Mouse (Mus musculus) colon, adult 2 months (tissue): ENCODE measurements around the gene Kdm4b. TPM values are rescaled to one million over a fixed set of nuclear protein-coding genes. Genes with fewer than 3 reads are reported as not detected.

Experiments used
- polyA plus RNA-seq: library from polyadenylated mRNA; depleted of rRNA; stranded (reverse); fragments of >200 nt; gene quantifications from 2 replicates; pipeline ENCODE4 v1.2.3, GENCODE M21; 2012; rRNA removed

Kdm4b gene
- polyA plus RNA-seq = 39.1 and 44.1 TPM in 2 replicates

DNA sequence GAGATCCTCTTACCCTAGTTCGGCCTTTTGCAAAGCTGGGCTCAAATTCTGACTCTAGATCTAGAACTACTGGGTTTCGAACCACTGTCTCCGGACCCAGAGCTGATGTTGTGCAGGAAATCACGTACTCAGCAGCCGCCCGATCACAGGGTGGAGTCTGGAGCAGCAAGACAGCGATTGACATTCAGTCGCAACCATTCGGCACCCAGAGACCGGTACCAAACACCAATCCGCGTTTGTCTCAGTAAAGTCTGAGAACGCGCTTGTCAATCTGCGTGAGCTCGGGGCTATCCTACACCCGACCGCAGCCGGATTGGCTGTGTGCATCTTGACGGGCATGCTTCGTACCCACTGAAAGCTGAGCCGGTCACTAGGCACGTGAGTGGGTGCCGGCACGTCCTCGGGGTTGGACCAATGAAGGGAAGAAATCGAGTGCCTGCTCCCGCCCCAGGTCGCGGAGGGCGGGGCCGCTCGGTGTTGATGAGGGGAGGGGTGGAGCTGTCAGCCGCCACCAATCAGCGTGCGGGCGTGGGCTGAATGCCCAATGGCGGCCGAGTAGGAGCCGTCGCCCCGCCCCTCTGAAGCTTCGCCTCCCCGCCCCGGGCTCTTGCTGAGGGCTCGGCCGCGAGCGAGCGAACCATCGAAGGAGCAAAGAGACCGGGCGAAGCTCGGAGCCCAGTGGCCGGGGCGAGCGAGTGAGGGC is at the start of gene Kdm4b:
Gene Kdm4b, plus strand, starts transcription at position 613 of the 703 bp plus-strand sequence.

DNA sequence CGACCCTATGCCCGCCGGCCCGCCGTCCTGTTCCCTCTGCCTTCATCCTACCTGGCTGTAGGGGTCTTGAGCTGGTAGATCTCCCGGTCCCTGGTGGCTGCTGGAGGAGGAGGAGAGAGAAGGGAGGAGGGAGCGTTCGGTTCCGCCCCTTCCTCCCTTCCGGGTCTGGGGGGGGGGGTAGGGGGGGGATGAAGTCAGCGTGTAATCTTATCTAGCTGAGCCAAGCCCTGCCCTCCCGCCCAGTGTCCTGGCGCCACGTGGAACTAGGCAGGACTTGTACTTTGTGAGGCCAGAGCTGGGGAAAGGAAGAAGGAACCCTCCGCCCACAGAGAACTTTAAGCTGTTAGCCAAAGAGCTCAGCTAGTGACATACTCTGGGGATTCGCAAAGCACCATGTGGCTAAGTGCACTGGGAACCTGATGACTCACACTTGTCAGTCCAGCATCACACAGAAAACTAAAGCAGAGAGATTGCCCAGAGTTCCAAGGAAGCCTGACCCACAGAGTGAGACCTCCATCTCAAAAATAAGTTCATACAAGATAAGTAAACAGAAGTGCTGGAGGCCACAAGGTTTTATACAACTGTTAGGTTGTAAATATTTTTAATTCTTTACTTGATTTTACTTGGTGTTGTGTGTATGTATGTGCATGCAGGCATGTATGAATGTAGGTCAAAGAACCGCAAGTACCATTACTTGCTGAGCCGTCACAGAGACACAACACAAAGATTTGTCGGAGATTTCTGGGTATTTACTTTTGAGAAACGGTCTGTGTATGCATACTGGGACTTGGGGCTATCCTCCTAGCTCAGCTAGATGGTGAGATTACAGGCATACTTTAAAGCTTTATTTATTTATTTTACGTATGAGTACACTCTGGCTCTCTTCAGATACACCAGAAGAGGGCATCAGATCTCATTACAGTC is 49.0 kb upstream of the Kdm4b start, which contains the start of gene Ticam1:
Gene Ticam1, minus strand, starts transcription at position 144 of the 924 bp plus-strand sequence.

DNA sequence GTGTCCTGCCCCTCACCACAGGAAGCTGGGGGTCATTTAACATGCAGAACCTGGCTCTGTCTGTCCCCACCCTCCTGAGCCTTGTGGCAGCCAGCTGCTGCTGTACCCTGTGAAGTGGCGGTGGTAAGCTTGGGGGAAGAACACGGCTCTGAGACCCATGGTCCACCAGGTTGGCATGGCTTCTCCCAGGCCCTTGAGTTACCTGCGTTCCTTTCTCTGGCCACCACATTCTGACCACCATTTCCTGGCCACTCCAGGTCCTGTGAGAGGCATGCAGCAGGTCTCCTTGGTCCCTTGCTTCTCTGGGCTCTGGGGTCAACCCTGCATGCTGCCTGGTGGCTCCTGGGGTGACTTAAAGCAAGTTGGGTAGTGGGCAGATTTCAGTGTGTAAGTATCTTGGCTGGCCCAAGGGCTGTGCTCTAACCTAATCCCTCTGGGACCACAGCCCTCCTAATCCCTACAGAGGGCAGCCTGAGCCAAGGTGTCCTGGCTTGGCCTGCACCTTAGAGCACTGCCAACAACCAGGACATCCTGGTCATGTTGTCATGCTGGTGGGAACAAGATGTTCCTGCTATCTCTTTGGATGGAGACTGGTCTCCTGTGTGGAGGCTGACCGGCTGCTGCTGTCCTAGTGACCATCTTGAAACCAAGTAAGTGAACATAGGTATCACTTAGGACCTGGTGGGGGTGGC is 33.2 kb upstream of the Kdm4b start, which contains the start of gene Plin3:
Gene Plin3, minus strand, starts transcription at position 343 of the 692 bp plus-strand sequence.

DNA sequence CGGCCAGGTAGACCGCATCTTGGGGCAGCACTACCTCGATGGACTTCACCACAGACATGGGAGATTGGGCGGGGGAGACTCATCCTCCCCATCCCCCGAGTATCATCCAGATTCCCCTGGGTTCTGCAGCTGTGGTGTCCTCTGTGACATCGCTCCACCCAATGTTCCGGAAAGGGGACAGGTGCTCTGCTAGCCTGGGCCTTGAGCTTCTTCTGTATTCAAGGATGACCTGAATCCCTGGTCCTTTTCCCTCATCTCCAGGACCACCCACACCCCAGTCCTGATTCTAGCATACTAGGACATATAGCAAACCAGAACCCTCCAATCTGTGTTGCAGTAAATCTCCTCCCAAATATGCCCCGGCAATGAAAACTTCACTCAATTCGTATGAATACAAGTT is 25.7 kb upstream of the Kdm4b start, which contains the start of gene Arrdc5:
Gene Arrdc5, minus strand, starts transcription at position 101 of the 400 bp plus-strand sequence.

DNA sequence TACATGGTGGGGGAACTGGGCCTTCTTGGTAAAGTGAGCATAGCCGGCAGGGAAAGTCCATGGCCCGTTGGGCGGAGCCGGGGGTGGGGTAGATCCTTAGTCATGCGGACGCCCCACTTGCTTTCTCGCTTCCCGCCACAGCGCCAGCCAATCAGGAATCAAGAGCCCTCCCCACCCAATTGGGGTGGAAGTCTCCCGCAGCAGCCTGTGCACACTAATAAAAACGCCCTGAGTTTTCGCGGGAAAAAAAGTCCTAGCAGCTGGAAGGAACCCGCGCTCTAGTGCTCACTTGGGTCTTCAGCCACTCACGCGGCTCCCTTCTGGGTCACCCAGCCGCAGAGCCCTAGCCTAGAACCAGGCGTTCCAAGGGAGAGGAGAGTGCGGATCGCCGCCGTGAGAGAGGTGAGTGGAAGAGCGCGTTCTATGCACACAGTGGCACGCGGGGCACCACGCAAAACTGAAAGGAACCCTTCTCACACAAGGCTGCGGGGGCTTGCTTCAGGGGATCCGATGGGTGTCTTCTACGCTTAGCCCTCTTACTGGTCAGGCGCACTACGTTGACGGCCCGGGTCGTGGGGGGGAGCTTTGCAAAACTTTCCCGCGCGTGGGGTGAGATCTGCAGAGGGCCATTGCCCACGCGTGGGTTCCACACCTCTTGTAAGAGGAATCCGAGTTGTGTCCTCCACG is 22.6 kb upstream of the Kdm4b start, which contains the start of gene Uhrf1:
Gene Uhrf1, plus strand, starts transcription at position 162 of the 687 bp plus-strand sequence.

Other genes starting within 250 kb of the Kdm4b start
- gene Hdgfl2, start 246.4 kb upstream of the Kdm4b start, polyA plus RNA-seq = 28.7 and 35.8 TPM in 2 replicates
- 19.6 and 23.9 TPM in 2 replicates for gene Plin4, start 216.3 kb upstream of the Kdm4b start, polyA plus RNA-seq
- 0.37 and 0.65 TPM in 2 replicates for gene Plin5, start 208.5 kb upstream of the Kdm4b start, polyA plus RNA-seq
- gene Lrg1, start 204.1 kb upstream of the Kdm4b start, polyA plus RNA-seq = 14.3 and 21.9 TPM in 2 replicates
- gene Sema6b, start 185.7 kb upstream of the Kdm4b start, polyA plus RNA-seq = 8.0 and 8.2 TPM in 2 replicates
- 13.1 and 13.6 TPM in 2 replicates for gene Tnfaip8l1, start 163.6 kb upstream of the Kdm4b start, polyA plus RNA-seq
- gene Mydgf, start 142.1 kb upstream of the Kdm4b start, polyA plus RNA-seq = 95.9 and 109 TPM in 2 replicates
- 47.5 and 53.8 TPM in 2 replicates for gene Dpp9, start 107.2 kb upstream of the Kdm4b start, polyA plus RNA-seq
- gene Fem1a, start 69.3 kb upstream of the Kdm4b start, polyA plus RNA-seq = 33.4 and 34.7 TPM in 2 replicates
- 42.4 and 48.5 TPM in 2 replicates for gene Ticam1, start 49.3 kb upstream of the Kdm4b start, polyA plus RNA-seq
- gene Plin3, start 33.2 kb upstream of the Kdm4b start, polyA plus RNA-seq = 49.5 and 51.8 TPM in 2 replicates
- not detected in 2 replicates for gene Arrdc5, start 25.8 kb upstream of the Kdm4b start, polyA plus RNA-seq
- gene Uhrf1, start 22.7 kb upstream of the Kdm4b start, polyA plus RNA-seq = 14.5 and 15.3 TPM in 2 replicates
- 115 and 127 TPM in 2 replicates for gene Ptprs, start 150.4 kb downstream of the Kdm4b start, polyA plus RNA-seq
- gene Znrf4, start 186.4 kb downstream of the Kdm4b start, polyA plus RNA-seq = not detected in 2 replicates
- gene Gm20219, start 228.3 kb downstream of the Kdm4b start, polyA plus RNA-seq = 7.0 and 8.1 TPM in 2 replicates